Mouse (Mus musculus): ENCODE measurements around the gene Atg2a. TPM values are rescaled to one million over a fixed set of nuclear protein-coding genes. Genes with fewer than 3 reads are reported as not detected.

Gene Atg2a
- total RNA-seq (2021) = 10 to 100 TPM; 32.3 to 39.4 TPM

DNA sequence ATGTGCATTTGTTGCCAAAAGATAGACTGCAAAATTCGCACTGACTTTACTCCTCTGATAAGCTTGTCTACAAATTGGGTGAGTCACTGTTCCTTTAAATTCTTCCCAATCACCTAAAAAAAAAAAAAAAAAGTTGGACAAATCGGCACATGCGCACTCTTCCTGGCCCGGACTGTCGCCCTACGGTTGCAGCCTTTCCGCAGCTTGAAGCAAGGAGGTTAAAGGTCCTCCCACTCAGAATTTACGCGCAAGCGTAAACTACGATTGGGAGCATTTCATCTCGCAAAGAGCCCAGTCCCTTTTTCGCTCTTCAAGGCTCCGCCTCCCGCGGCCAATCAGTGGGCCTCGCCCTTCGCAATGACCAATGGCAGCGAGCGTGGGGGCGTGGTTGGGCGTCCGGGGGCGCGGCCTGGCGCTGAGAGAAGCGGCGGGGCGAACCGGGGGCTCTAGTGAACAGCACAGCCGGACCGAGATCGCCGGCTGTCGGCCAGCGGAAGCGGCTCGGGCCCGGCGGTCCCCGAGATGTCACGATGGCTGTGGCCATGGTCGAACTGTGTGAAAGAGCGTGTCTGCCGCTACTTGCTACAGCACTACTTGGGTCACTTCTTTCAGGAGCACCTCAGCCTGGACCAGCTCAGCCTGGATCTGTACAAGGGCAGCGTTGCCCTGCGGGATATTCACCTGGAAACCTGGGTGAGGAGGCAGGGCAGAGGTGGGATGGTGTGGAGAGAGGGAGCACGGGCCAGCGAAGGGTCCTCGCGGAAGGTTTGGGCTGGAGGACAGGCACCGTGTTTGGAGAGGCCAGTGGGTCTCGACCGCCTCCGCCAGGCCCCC, at the start of gene Atg2a:
Gene Atg2a (plus strand): TSS at position 395 of the 834 bp plus-strand sequence.
- intact Hi-C loops (cut with DNase I) = loop anchor here (1.0 to 10.0 kb wide), 3 partner anchors 100 to 703 kb away; partner anchors contain the start of genes Arl2, Bad, Gpr137 and Snx15
- peak; percentile 96 to 98 for DNase-seq (ENCODE audit: low spot score in 2 of 2)

- DNase-seq (ENCODE audit: low spot score in 2 of 2) = no peak
- intact Hi-C loops (cut with DNase I) = no loop called here
Measured at GRCm38 (mm10) chr19:6204265-6204664, 37.2 kb upstream of the Atg2a start.

- intact Hi-C loops (cut with DNase I) = no loop called here
- DNase-seq (ENCODE audit: low spot score in 2 of 2) = no peak
Measured at GRCm38 (mm10) chr19:6206716-6207115, 34.8 kb upstream of the Atg2a start.

GRCm38 (mm10) chr19:6216046-6216705, 25.3 kb upstream of the Atg2a start:
- intact Hi-C loops (cut with DNase I) = loop anchor here (5.0 kb wide), 1 partner anchor 64 kb away; no protein-coding TSS in a partner anchor
- DNase-seq (ENCODE audit: low spot score in 2 of 2) = no peak

GRCm38 (mm10) chr19:6218606-6219005, 22.9 kb upstream of the Atg2a start:
- intact Hi-C loops (cut with DNase I) = loop anchor here (5.0 kb wide), 1 partner anchor 66 kb away; no protein-coding TSS in a partner anchor
- no peak for DNase-seq (ENCODE audit: low spot score in 2 of 2)

GRCm38 (mm10) chr19:6226135-6226534, 15.3 kb upstream of the Atg2a start, which contains the start of gene Gpha2:
Gpha2 (plus strand) TSS chr19:6226380.
- no peak for DNase-seq (ENCODE audit: low spot score in 2 of 2)
- intact Hi-C loops (cut with DNase I) = no loop called here

- DNase-seq (ENCODE audit: low spot score in 2 of 2) = no peak
- intact Hi-C loops (cut with DNase I) = no loop called here
Measured at GRCm38 (mm10) chr19:6226763-6227162, 14.7 kb upstream of the Atg2a start.

DNA sequence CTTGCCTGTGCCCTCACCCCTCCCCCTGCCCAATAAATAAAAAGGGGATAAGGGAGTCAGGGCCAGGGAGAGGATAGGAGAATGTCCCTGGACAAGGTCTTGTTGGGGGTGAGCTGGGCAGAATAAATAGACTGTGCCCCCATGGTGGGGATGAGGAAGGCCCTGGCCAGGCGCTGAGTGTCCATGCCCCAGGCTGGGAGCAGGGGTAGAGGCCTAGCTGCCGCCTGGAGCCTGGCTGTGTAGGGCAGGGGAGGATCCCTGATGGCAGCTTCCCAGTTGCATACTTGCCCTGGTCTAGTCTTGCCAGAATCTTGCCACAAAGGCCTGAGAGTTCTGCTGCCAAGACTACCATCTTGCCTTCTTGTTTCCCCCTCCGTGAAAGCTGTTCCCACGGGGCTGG, 13.6 kb upstream of the Atg2a start:
- intact Hi-C loops (cut with DNase I) = no loop called here
- DNase-seq (ENCODE audit: low spot score in 2 of 2) = no peak

- DNase-seq (ENCODE audit: low spot score in 2 of 2) = no peak
- intact Hi-C loops (cut with DNase I) = no loop called here
Measured at GRCm38 (mm10) chr19:6230411-6230810, 11.1 kb upstream of the Atg2a start.

DNA sequence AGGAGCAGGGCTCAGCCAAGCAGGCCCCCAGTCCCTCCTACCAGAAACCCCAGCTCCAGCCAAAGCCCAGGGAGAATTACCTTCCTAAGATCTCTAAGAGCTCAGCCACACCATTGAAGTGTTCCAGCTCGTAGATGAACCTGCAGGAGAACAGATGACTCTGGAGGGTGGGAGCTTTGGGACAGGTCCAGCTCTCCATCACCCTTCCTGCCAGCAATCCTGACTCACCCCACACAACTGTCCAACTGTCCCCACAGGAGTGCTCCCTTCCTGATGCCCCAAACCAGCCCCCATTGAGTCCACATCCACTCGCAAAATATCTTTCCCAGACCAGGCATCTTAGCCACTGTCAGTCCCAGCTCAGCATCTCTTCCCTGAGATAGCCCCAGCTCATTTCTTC, 10.4 kb upstream of the Atg2a start:
- no peak for DNase-seq (ENCODE audit: low spot score in 2 of 2)
- intact Hi-C loops (cut with DNase I) = no loop called here

- no peak for DNase-seq (ENCODE audit: low spot score in 2 of 2)
- intact Hi-C loops (cut with DNase I) = no loop called here
Measured at GRCm38 (mm10) chr19:6233647-6234046, 7.8 kb upstream of the Atg2a start.

GRCm38 (mm10) chr19:6234337-6235083, 7.0 kb upstream of the Atg2a start:
- DNase-seq (ENCODE audit: low spot score in 2 of 2) = no peak
- intact Hi-C loops (cut with DNase I) = no loop called here

DNA sequence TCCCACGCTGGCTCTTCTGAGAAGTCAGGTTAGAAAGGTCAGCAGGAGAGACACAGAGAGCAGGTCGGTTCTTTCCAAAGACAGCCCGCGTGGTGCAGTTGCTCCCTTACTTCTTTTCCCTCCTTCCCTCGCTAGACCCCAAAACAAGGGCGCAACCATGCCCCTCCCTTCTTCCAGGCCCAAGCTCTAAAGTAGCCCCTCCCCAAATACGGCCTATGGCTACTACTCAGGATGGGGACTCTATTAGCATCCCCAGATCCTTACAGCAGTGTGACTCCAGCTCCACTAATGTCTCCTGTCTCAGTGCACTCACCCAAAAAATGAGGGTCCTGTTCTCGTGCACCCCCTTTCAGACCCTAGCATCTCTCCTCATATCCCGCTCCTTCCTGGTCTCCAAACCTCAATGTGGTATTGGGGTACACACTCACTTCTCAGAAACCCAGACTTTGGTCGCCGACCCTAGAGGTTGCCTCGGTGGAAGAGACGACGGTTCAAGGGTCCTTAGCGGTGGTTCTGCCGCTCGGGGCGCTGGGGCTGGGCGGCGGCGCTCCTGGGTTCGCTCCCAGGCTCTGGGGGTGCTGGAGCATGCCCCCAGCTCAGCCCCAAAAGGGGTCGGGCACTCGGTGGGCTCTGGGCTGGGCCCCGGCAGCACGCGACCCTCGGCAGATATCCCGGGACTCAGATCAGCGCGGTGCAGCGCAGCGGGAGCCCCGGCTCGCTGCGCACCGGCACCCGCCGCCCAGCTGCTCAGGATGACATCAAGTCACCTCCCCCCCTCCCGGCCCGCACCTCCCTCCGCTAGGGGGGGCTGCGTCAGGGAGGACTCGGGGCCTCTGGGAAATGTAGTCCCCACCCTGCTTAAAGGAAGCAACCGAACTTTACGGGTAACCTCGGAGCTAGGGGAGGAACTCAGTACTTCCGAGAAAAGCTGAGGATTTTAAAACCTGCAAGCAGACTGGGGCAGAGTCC, 6.1 kb upstream of the Atg2a start, which contains the start of gene Ppp2r5b:
Gene Ppp2r5b (minus strand): TSS at position 789 of the 969 bp plus-strand sequence.
- DNase-seq (ENCODE audit: low spot score in 2 of 2) = peak; percentile 89 to 93
- intact Hi-C loops (cut with DNase I) = loop anchor here (1.0 kb wide), 1 partner anchor 94 kb away; the partner anchor contains the start of gene Arl2

DNA sequence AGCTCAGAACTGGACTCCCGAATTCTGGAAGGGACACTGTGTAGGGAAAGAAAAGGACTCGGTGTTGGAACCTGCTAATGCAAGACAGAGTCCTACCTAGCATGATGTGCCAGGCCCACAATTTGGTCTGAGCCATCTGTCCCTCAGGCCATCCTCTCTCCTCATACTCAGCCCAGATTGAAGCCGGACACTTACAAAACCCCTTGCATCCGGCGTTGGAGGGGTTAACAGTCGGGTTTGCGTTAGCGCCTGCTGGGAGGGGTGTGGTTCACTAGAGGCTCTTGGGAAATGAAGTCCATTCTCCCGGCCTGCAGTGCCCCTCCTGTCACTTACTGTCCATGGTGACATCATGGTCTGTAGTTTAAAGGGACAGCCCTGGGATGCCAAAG, 5.4 kb upstream of the Atg2a start:
- peak; percentile 88 to 90 for DNase-seq (ENCODE audit: low spot score in 2 of 2)
- intact Hi-C loops (cut with DNase I) = loop anchor here (1.0 kb wide), 1 partner anchor 95 kb away; the partner anchor contains the start of gene Arl2

- no peak for DNase-seq (ENCODE audit: low spot score in 2 of 2)
- intact Hi-C loops (cut with DNase I) = loop anchor here (1.0 kb wide), 1 partner anchor 96 kb away; the partner anchor contains the start of gene Arl2
Measured at GRCm38 (mm10) chr19:6236842-6237241, 4.6 kb upstream of the Atg2a start.

DNA sequence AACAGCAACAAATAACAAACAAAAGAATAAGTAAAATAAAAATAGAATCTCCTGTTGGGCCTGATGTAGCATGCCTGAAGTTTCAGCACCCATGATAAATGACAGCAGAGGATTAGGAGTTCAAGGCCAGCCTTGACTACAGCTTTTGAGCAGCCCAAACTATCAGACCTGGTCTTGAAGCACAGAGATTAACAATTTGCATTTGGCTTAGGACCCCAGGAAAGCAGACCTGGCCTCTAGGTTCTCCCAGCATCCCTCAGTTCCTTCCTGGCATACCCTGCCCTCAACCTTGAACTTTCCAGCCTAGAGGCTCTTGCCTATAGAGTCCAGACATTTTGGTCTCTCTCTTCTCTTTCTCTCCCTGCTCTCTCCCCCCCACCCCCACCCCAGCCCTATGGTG, 2.7 kb upstream of the Atg2a start:
- intact Hi-C loops (cut with DNase I) = no loop called here
- DNase-seq (ENCODE audit: low spot score in 2 of 2) = no peak

GRCm38 (mm10) chr19:6240136-6240535, 1.3 kb upstream of the Atg2a start:
- DNase-seq (ENCODE audit: low spot score in 2 of 2) = no peak
- intact Hi-C loops (cut with DNase I) = loop anchor here (5.0 to 10.0 kb wide), 2 partner anchors 113 to 705 kb away; partner anchors contain the start of genes Bad, Gpr137 and Snx15

DNA sequence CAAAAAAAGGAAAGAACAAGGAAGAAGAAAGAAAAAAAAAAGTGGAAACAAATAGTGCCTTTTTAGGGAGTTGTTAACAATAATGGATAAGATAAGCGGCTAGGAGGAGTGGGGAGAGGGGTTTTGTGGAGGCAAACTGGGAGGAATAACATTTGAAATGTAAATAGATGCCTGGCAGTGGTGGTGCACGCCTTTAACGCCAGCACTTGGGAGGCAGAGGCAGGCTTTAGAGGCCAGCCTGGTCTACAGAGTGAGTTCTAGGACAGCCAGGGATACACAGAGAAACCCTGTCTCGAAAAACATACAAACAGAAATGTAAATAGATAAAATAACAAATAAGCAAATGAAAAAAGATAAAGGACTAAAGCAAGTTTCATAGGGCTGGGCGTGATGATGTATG, 743 bp upstream of the Atg2a start:
- no peak for DNase-seq (ENCODE audit: low spot score in 2 of 2)
- intact Hi-C loops (cut with DNase I) = loop anchor here (1.0 to 10.0 kb wide), 3 partner anchors 99 to 704 kb away; partner anchors contain the start of genes Arl2, Bad, Gpr137 and Snx15
